Mouse (Mus musculus): ENCODE data around the gene Rhox8.
"Not testable (repeated sequence)": the region's sequence is repeated elsewhere in the genome, so short reads cannot be mapped to it uniquely, and the experiment has no call there.

Gene Rhox8

GRCm38 (mm10) chrX:37878844-37879243 is at the start of gene Rhox8:
TSS of gene Rhox8 (minus strand) at chrX:37878944.
- DNase-seq (ENCODE audit: low spot score in 2 of 2) = no peak

DNA sequence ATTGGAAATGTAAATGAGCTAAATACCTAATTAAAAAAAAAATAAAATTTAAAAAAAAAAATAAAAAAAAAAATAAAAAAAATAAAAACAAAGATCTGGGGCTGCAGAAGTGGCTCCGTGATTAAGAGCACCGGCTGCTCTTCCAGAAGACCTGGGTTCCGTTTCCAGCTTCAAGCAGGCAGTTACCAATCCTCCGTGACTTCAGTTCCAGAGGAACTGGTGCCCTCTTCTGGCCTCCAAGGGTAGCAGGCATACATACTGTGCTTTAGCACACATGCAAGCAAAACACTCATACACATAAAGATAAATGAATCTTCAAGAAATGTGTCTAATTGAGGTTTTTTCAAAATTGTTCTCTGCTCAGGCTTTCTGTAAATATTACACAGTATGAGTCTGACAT is 37.6 kb upstream of the Rhox8 start:
- DNase-seq (ENCODE audit: low spot score in 2 of 2) = no peak

DNA sequence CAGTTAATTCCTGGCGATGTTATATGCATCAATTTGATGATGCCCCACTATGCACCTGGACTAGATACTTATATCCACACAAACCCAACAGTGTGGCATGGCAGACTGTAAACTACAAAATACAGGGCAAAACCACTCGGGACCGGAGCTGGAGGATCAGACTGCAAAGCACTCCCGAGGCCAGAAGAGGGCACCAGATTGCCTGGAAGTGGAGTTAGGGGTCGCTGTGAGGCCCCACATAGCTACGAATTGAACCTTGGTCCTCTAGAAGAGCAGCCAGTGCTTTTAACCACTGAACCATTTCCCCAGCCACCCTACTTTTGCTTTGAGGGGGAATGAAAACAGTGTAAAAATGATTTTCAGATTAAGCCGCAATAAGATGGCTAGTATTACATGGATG is 29.8 kb upstream of the Rhox8 start:
- no peak for DNase-seq (ENCODE audit: low spot score in 2 of 2)

- no peak for DNase-seq (ENCODE audit: low spot score in 2 of 2)
Measured at GRCm38 (mm10) chrX:37903727-37904126, 25.0 kb upstream of the Rhox8 start.

DNA sequence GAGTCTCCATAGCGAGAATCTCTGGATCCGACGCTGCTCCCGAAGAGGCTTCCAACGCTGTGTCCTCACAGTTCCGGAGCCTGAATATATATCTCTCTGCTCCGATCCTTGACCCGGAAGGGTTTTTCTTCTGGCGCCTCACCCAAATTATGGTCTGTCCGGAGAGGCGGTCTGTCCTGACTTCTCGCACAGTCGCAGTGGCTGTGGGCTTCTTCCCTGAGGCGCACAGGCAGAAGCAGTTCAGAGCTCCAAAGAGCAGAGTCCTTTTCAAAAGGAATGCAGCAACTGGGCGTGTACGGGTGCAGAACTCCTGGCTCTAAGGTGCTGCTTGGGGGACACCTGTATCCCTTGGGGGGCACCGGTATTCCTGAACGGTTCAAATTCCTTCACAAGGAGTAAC is 22.9 kb upstream of the Rhox8 start, which contains the start of gene Rhox9:
Gene Rhox9, minus strand, starts transcription at position 101 of the 400 bp plus-strand sequence.
- not testable (repeated sequence) for DNase-seq (ENCODE audit: low spot score in 2 of 2)

- not testable (repeated sequence) for DNase-seq (ENCODE audit: low spot score in 2 of 2)
Measured at GRCm38 (mm10) chrX:37897132-37897531, 18.4 kb upstream of the Rhox8 start, which contains the start of gene Rhox7b. TSS of gene Rhox7b (minus strand) at chrX:37897232.

DNA sequence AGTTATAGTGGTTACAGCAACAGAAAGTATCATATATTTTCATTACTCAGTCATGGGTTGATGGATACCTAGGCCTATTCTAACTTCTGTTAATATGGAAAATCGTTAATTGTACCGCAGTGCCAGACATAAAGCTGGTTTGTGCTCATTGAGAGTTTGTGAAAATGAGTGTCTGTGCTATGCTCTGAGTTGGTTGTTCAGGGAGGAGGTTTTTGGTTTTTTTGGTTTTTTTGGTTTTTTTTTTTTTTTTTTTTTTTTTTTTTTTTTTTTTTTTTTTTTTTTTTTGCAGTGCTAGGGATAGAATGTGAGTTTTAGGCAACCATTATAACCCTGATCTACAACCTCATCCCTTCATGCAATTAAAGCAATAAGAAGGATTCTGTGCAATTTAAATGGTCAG is 7.1 kb downstream of the Rhox8 start:
- DNase-seq (ENCODE audit: low spot score in 2 of 2) = no peak

DNA sequence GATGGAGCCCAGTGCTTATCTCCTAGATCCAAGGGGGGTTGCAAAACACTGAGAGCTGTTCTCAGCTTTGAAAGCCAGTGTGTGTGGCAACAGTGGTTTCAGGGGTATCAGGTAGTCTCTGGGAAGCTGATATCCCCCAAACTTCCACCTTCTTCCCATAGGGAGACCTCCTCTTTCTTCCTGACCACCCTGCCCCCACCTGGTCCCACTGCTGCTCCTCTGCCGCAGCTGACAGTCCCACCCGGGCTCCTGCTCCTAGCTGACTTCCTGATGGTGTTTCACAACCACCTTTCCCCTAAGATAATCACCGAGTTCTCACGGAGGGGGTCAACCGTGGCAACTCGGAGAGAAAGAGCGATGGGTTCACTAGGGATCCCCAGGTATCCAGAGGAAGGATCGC is 47.4 kb downstream of the Rhox8 start, which contains the start of gene Rhox7a:
Gene Rhox7a, plus strand, starts transcription at position 301 of the 400 bp plus-strand sequence.
- DNase-seq (ENCODE audit: low spot score in 2 of 2) = not testable (repeated sequence)

GRCm38 (mm10) chrX:37826610-37827009 is 52.1 kb downstream of the Rhox8 start, which contains the start of gene Rhox6:
TSS of gene Rhox6 (plus strand) at chrX:37826910.
- not testable (repeated sequence) for DNase-seq (ENCODE audit: low spot score in 2 of 2)

Measured in spleen, postnatal 4 days (tissue).